Comparison of ENCODE assay signal across 8 mouse cellular contexts in genomic region chr14:7853691-7854090, GRCm38 (mm10). TPM values are rescaled to one million over a fixed set of nuclear protein-coding genes. Genes with fewer than 3 reads are reported as not detected.
DNase-seq lines count a peak whose midpoint lies in the region; ATAC-seq lines count a peak whose summit lies in the region.

No protein-coding gene starts in this region.

- H3K9me3 ChIP-seq in forebrain, embryonic 16.5 days (ENCODE audit: control insufficient read depth, low read length), result no peaks in the 10 kb centered on the region
- no peaks in the 10 kb centered on the region for H3K9me3 ChIP-seq in intestine, embryonic 14.5 days (ENCODE audit: control insufficient read depth, low read length)
- no peaks in the 10 kb centered on the region for H3K9me3 ChIP-seq in liver, embryonic 16.5 days (replicated peaks; ENCODE audit: control insufficient read depth, low read length)

- no peak overlapping the region for H3K4me3 ChIP-seq in forebrain, embryonic 16.5 days (replicated peaks; ENCODE audit: low read length)
- no peak overlapping the region for H3K4me3 ChIP-seq in intestine, embryonic 14.5 days (ENCODE audit: low read depth, low read length)
- H3K4me3 ChIP-seq in liver, embryonic 16.5 days (ENCODE audit: low read depth, low read length), result no peak overlapping the region

- no peak overlapping the region for H3K4me2 ChIP-seq in forebrain, embryonic 16.5 days (ENCODE audit: low read length)
- no peak overlapping the region for H3K4me2 ChIP-seq in intestine, embryonic 14.5 days (ENCODE audit: low read length)
- H3K4me2 ChIP-seq in liver, embryonic 16.5 days (ENCODE audit: low read depth, low read length), result peak overlapping the region; percentile 22; the same call in 1 of the 2 replicates

- 55% methylated on average over 11 of the region's 11 CpGs for WGBS in forebrain, embryonic 16.5 days
- WGBS in intestine, embryonic 14.5 days, result 8% methylated on average over 11 of the region's 11 CpGs
- 45% methylated on average over 11 of the region's 11 CpGs for WGBS in liver, embryonic 16.5 days (ENCODE audit: insufficient replicate concordance)

- H3K27ac ChIP-seq in forebrain, embryonic 16.5 days (ENCODE audit: low read length), result no peak overlapping the region
- H3K27ac ChIP-seq in intestine, embryonic 14.5 days (ENCODE audit: low read depth), result no peak overlapping the region
- H3K27ac ChIP-seq in liver, embryonic 16.5 days (ENCODE audit: low read length), result peak overlapping the region; percentile 82

- no peaks in the 10 kb centered on the region for H3K36me3 ChIP-seq in forebrain, embryonic 16.5 days (ENCODE audit: control insufficient read depth, insufficient read depth)
- no peaks in the 10 kb centered on the region for H3K36me3 ChIP-seq in intestine, embryonic 14.5 days (ENCODE audit: control insufficient read depth, insufficient read depth, low read length)
- no peaks in the 10 kb centered on the region for H3K36me3 ChIP-seq in liver, embryonic 16.5 days (ENCODE audit: control insufficient read depth, insufficient read depth)

- no peak overlapping the region for H3K9ac ChIP-seq in forebrain, embryonic 16.5 days (replicated peaks; ENCODE audit: low read depth, low read length)
- no peak overlapping the region for H3K9ac ChIP-seq in intestine, embryonic 14.5 days (ENCODE audit: low read length)
- no peak overlapping the region for H3K9ac ChIP-seq in liver, embryonic 16.5 days (ENCODE audit: low read depth, low read length)

- peak; percentile 47 for ATAC-seq in forebrain, embryonic 16.5 days
- ATAC-seq in intestine, embryonic 14.5 days (replicated peaks; ENCODE audit: low FRiP score, low TSS enrichment, low read depth), result peak; percentile 82
- peak; percentile 87 for ATAC-seq in liver, embryonic 16.5 days (ENCODE audit: low read depth)

- DNase-seq in ovary, adult 18-20 months (ENCODE audit: low spot score), result peak; percentile 39
- no peak for DNase-seq in ovary, postnatal 10 days (ENCODE audit: low spot score)
- no peak for DNase-seq in intestine, embryonic 14.5 days (ENCODE audit: low spot score)
- DNase-seq in retina, postnatal 7 days (ENCODE audit: low read depth, low spot score), result peak; percentile 23
- DNase-seq in left cerebral cortex, adult 11 months (ENCODE audit: low spot score), result no peak
- no peak for DNase-seq in spleen, adult 18-20 months

- peaks cover 34% of the 10 kb centered on the region for H3K4me1 ChIP-seq in forebrain, embryonic 16.5 days (replicated peaks; ENCODE audit: control insufficient read depth, insufficient read depth, low read length)
- peaks cover 41% of the 10 kb centered on the region for H3K4me1 ChIP-seq in intestine, embryonic 14.5 days (replicated peaks; ENCODE audit: control insufficient read depth, insufficient read depth, low read length)
- H3K4me1 ChIP-seq in liver, embryonic 16.5 days (ENCODE audit: control insufficient read depth, low read depth, low read length), result peaks cover 15% of the 10 kb centered on the region

- no peaks in the 10 kb centered on the region for H3K27me3 ChIP-seq in forebrain, embryonic 16.5 days (replicated peaks; ENCODE audit: control insufficient read depth, insufficient read depth, low read length)
- no peaks in the 10 kb centered on the region for H3K27me3 ChIP-seq in intestine, embryonic 14.5 days (replicated peaks; ENCODE audit: control insufficient read depth, insufficient read depth, low read length)
- H3K27me3 ChIP-seq in liver, embryonic 16.5 days (ENCODE audit: control insufficient read depth, insufficient read depth, low read depth, low read length), result no peaks in the 10 kb centered on the region

RNA-seq across cellular contexts. Expression of gene Flnb, which starts 35.9 kb away (rescaled TPM):
- polyA plus RNA-seq in forebrain, embryonic 16.5 days (2015; fragmentation: Nextera tagmentation; extraction: Ambion mirVana), result 10.5 and 16.2 TPM in 2 replicates
- 26.7 and 26.8 TPM in 2 replicates for polyA plus RNA-seq in intestine, embryonic 14.5 days (2014; fragmentation: Nextera tagmentation; extraction: Ambion mirVana)
- 4.4 and 4.8 TPM in 2 replicates for polyA plus RNA-seq in liver, embryonic 16.5 days (2015; fragmentation: Nextera tagmentation; extraction: Ambion mirVana)

Comparison
In these comparisons a context has a peak if more than half of its experiments do, and no peak if none do; other contexts are left out.
1. DNase-seq: peak in ovary, adult 18-20 months (single experiment) and retina, postnatal 7 days (single experiment); none in ovary, postnatal 10 days (single experiment), intestine, embryonic 14.5 days (single experiment), left cerebral cortex, adult 11 months (single experiment) and spleen, adult 18-20 months (0 of 2).
2. Peak in every context shown above with its lines, with median percentiles within 50 percentile points of each other: ATAC-seq.